11 mouse cellular contexts compared by ENCODE assay signal in the genomic region with DNA sequence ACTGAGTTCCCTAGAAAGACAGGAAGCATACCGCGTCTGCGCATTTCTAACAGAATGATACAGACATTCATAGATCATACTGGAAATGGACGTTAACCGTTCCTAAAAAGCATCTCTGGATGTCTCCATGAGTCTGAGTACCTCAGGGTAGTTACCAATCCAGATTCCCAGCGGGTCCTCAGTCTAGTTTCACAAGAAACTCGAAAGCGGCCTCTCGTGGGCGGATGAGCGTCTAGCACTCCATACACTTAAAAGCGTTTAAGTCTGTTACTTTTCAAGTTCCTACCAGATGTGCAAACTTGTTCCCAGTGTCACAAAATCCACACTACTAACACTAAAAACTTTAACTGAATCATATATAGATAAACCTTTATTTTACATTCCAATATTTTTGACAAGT.
"Had no signal": no experiment of that assay in that cellular context is flagged by ENCODE, and none has a peak within 500 bp of the region (broad histone marks: within the 10 kb centered on the region; RNA-seq: fewer than 3 reads in every experiment).

No protein-coding gene starts in this region.

- H3K4me3 ChIP-seq: liver, embryonic 13.5 days had no signal

- H3K9ac ChIP-seq: liver, embryonic 13.5 days had no signal

- H3K27me3 ChIP-seq: liver, embryonic 13.5 days had no signal

- DNase-seq: kidney, adult 9 months; kidney, postnatal 14 days; kidney, postnatal 4 days; liver, embryonic 13.5 days; lung, adult 2 months; lung, postnatal 14 days; midbrain, embryonic 14.5 days; right cerebral cortex, postnatal 14 days; spleen, adult 18-20 months; thymus, adult 18-20 months; thymus, postnatal 4 days had no signal

- H3K27ac ChIP-seq: liver, embryonic 13.5 days had no signal
